Mouse (Mus musculus) kidney, adult 9 months (tissue): ENCODE measurements at regions not wholly inside any gene's neighbourhood (a gene's known extent, or its start where the extent isn't known, plus 50 kb on each side); places are given as distances from the start of the nearest gene placed in this dataset.

Experiments used
- DNase-seq: peaks from one replicate; pipeline ENCODE4 v3.0.0; 2022

DNA sequence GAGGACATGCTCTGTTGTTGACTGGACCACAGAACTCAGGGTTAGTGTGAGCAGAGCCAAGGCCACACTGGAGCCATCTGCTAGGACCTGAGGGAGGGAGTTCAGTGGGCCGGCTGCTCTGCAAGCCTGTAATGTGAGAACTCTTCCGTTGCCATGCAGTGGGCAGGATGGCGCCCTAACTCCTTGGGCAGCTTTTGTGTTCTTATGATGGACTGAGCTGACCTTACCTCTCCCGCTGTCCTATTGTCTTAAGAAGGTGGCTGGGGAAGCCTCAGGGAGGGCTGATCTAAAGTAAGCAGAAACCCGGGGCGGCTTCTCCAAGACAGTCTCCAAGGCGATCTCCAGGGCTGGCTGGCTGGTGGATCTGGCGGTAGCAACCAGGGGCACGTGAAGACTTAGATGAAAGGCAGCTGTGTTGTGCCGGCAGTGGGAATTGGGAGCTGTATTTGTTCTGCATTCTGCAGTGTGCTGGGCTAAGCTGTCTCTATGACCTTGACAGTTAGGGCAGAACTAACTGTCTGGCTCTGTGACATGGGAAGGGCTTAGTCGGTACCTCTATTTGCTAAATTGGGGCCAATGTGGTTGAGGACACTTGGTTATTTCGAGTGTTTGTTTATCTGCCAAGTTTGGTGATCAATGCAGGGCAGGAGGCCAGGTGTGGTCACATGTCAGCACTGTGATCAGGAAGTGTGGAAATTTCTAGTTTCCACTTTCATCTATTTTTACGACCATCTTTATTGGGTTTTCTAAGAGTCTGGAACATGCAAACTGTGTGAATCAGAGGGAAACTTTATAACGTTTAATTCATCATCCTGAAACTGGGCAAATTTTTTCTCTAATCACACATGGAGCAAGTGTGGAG lies 843.1 kb upstream of the Car8 start:
- DNase-seq = no peak

DNA sequence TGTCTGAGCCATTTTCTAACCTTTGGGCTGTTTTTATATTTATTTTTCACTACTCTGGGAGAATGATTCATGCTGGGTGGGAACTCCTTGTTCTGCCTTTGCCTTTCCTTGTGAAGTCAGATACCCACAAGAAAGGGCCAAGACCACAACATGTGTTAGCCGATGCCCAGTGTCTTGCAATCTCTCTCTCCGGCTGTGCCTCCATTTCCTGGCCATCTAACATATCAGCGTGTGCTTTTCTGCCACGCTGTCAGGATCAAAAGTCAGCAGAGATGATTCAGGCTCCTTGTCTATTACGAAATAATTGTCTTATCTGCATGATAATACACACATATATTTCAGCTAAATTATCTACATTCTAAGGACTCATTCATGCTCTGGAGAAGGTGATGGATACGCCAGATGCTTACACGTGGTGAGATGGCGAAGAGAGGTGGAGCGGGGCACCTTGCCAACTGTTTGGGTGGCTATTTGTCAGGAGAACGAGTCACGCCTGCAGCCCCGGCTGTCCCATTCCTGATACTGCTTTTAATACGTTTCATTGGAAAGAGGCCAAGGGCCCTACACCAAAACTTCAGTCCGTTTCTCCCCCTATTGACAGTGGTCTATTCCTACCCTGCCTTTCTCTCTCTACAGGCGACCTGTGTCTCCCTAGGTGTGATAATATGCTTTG lies 842.1 kb upstream of the Car8 start:
- DNase-seq = no peak

DNA sequence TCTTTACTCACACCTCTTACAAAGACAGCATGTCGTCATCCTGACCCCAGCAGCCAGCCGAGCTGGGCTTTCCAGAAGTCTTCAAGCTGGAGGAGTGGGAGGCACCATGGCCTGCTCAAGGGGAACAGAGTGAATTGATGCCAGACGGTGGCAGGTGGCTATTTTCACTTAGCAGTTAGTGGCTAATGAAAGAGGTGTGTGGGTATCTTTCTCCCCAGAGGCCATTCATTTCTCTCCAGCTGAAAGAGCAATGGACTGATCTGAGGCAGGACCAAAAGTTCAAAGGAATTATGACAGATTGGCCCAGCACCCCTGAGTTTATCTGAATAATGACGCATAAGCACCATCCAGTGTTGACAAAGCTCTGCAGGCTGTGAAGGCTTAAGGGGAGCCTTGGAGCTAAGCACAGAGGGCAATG lies 841.0 kb upstream of the Car8 start:
- DNase-seq = no peak

DNA sequence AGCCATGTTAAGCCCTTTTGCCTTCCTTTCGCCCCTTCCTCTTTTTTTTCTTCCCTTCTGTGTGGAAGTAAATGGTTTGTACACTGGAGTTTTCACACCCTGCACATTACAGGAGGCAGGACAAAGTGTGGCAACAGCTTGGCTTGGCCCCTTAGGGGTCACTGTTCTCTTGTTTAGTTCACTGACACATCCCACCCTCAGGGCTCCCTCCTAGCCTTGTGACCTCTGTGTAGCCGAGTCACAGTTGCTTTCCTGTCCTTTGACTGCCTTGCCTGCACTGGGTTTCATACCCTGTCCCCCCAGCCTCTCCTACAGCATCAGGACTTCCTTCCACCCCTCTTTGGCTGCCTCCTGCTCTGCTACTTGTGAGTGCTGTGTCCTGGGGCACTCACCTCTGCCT lies 835.6 kb upstream of the Car8 start:
- DNase-seq = no peak

DNA sequence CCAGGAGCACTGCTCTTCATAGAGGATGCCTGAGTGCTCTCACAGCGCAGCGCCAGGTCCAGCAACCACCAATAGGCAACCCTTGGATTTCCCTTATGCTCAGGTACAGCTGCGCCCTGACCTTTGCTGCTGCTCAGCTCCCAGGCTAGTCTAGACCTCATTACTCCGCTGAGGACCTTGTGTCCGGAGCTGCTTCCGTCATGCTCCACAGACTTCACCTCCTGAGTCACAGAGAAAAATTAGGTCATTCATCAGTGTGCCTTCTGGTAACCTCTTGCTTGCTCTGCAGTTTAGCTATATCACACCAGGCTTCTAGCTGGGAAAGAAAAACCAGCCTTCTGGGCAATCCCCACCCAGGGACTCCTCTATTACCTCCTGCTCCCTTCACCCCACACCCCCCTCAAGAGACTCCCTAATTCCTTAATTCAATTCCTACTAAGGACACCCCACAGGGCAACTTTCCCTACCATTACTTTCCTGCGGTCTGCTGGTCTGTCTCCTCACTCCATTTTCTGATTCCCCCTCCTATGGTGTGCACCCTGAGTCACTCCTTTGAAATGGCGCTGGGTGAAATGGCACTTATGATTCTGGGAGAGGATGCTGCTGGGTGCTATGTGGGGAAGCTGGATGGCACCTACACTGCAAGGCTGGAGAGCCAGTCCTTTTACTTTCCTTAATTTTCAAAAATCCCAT lies 835.0 kb upstream of the Car8 start:
- DNase-seq = peak; percentile 64

DNA sequence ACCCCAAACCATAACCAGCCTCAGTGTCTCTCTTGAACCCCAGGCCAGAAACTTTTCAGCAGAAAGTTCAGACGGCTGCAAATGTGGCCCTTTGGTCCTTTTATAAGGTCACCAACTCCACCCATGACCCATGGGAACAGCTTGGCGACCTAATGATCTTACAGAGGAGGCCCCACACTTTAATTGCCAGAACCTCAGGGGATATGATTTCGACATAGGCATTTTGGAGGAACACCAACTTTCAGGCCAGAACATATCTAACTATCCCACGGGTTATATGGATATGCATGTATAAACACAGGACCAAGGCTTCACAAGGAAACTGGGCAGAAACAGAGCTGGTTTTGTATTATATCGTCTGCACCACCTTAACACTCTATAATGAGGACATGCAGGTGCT lies 833.5 kb upstream of the Car8 start:
- no peak for DNase-seq

DNA sequence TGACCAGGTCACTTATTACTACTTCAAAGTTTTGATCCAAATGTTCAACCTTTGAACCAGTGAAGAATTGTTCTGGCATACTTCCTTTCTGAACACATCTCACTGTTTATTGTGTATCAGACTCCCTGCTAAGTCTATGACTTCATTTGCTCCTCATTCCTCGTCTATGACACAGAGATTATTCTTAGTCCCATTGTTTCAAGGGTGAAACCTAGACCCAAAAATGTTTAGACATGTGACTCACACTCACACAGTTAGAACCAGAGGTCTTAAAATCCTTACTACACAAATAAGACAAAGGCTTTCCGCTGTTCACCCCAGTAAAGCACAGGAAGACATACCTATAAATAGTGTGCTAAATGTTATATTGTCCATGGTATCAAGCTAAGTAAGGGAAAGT lies 829.0 kb upstream of the Car8 start:
- no peak for DNase-seq

DNA sequence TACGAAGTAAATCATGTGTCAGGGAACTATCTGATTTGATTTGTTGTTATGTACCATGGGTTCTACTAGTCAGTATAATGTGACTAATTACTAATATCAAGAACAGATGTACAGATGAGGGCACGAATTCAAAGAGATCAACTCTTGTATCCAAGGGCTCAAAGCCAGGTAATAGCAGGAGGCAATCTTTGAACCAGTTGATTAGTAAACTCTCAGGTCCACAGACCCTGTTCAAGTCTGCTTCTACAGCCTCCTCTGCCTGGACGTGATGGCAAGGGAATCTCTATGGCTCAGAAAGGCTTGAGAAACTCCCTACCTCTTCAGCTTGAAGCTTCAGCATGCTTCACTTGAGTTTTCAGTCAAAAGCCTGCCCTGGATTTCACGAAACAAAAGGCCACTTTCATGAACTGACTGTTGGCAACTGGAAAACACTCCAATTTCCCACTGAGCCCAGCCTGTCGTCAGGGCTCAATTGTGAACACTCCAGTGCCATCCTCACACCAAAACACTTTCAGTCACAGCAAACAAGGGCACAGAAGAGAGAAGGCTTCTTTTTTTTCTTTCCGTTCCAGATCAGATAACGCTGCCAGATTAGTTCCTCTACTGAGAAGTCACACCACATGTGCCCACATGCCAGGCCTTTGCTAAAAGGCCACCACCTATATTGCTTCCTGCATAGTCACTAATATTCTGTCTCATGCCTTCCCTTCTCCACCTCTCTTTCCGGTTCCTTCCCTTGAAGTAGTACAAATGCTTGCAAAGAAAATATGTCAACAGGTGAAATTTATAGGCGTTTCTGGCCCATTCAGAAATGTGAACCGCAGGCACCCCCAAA lies 827.4 kb upstream of the Car8 start:
- DNase-seq = no peak

DNA sequence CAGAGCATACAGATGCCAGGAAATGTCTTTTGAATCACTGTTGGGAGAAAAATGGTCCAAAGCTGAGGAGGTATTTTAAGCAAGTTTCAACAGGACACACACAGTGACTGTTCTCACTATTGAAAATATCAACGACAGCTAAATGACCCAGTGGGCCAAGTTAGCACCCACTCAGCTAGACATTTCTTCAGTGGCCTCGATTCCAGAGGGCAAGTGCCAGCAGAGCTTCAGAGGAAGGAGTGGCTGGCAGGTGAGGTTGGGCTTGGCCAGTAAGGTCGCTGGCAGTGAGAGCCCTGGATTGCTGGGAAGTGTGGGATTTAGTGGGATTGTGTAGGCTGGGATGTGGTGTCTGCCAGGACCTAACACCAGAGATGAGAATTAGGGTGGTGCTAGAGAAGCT lies 823.1 kb upstream of the Car8 start:
- DNase-seq = no peak

DNA sequence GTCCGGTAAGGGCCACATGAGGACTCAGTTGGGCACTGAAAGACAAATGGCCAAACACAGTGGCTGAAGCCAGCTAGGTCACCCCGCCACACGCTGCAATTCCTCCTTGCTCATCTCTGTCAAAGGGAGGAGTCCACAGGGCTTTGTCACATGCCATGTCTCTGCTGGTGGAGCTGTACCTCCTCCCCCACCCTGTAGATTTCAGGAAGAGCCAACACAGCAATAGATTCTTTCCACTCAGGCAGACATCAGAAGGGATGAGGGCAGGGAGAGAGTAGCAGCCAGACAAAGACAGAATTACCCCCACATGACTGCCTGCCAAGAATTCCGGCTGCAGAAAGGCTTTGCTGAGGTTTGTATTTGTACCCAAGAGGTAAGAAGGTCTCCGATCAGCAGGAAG lies 821.4 kb upstream of the Car8 start:
- no peak for DNase-seq

DNA sequence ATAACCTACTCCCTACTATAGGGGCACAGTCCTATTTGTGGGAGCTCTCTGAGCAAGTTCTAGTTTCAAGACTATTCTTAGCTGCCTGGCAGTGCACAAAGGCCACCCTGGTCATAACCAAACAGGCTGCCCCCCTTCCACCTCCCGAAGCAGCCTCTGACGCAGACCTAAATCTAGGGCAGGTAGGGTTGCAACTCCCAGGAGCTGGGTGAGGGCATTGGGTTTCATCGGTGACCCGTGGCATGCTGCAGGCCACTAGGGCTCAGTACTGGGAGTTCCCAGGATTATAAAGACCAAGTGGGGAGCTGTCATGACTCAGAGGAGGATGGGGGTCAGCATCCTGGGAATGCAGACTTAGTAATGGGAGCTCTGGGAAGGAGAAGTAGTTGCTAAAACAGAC lies 818.8 kb upstream of the Car8 start:
- DNase-seq = no peak

DNA sequence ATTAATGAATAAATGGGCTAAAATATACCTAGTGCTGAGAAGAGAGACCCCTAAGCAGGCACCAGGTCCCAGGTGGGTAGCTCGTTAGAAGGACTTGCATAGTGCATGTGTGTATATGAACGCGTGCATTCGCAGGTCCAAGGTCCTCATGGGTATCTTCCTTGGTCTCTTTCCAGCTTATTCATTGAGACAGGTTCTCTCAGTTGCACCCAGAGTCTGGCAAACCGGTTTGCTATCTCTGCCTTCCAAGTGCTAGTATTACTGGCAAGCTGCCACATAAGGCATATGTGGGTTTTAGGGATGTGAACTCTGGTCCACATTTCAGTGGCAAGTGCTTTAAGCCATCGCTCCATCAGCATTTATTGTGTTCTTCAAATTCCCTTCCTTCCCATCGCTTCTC lies 818.3 kb upstream of the Car8 start:
- DNase-seq = no peak

DNA sequence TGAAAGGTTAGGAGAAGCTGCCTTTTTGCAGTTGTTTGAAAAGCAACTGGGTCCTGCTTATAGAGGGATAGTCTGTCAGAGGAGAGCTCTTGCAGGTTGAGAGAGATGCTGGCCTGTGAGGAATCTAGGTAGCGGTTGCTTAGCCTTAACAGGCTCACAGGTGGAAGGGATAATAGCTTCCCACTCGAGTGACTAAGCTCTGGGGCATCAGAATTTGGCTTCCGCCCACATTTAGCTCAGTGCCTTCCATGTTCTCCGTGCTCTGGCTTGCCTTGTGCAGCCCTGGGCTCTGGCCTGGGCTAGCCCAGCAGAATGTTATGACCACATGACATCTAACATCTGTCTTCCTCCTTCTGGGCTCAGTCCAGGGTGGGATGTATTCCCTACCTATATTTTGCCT lies 817.0 kb upstream of the Car8 start:
- no peak for DNase-seq

DNA sequence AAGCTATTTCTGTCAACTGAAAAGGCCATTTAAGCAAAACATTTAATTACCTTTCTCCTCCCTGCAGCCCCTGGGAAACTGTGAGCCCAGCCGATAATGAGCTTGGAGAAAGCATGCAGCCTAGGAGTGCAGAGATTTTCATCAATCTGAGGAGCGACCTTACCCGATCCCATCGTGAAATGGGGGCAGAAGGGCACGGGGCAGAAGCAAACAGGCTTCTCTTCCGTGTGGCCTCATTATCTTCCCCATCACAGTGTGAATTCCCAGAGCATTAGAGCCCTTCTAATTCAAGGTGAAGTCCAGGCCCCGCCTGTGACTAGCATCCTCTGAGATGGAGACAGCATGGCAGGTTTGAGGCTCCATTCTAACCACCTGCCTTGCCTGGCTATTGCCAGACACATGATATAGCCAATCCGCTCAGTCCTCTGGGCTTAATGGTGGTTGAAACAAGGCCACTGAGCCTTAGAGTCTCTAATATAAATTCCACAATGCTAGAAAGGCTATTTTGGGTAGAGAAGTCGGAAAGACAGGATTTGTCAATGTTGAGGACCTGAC lies 816.5 kb upstream of the Car8 start:
- DNase-seq = no peak

DNA sequence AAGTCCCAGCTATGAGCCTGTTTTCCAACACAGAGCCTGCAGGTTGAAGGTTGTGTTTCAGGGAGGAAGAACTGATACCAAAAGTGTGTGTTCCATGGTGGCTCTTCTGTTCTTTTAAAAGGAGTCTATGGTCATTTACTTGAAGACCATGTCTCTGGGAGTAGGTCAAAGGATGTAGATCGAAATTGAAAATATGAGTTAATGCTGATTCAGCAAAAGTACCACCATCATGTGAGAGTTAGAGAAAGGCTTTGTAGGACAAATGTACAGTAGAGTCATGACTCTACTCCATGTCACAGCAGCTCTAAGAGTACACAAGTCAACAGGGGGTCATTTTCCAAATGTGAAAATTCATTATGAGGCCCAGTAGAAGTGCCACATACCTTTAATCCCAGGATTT lies 810.0 kb upstream of the Car8 start:
- no peak for DNase-seq

DNA sequence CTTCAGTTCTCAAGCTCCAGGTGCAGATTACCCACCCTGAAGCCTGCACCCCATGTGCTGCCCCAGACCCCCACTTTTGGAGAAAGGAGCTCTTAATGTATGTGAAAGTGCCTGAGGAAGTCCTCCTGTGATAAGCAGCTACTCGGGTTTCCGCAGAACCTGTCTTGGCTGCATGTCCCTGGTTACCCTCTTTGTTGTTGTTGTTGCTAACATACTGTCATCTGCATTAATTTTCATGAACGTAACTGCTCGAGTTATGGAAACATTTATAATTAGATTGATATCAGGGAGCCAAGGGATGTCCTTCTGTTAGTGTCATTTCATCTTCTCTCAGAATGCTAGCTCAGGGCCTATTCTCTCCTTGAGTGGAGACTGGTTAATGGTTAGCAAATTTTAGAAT lies 808.3 kb upstream of the Car8 start:
- no peak for DNase-seq

DNA sequence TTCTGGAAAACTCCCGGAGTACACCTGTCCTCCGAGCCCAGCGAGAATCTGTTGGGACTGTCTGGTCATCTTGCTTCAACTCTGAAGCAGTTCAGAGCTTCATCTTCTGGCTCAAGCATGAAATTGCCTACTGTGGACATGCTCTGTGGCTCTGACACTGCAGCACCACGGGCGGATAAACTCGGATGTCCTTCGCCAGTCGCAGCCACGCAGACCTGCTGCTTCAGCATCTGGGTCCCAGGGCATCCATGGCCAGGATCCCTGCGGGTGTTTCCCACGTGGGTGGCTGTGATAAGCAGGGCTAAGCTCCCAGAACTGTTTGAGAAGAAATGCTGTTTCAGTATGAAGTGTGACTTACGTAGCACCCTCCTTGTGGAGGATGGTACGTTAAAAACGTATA lies 807.6 kb upstream of the Car8 start:
- DNase-seq = no peak

DNA sequence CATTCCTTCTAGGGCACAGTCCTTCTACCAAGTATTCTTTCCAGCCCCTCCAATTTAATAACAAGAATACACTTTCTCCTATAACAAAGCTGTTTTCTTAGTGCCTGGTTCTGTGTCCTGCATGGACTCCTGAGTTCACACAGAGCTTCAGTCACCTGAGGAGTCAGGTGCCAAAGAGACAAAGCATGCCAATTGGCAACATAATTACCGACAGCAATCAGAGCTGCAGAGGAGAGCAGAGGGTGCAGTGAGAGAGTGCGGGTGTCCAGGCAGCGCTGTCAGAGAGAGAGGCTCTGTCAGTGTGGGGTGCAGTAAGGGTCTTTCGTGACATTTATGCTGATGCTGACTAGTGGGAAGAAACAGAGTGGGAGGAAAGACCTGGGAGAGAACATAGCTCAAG lies 807.2 kb upstream of the Car8 start:
- DNase-seq = no peak

DNA sequence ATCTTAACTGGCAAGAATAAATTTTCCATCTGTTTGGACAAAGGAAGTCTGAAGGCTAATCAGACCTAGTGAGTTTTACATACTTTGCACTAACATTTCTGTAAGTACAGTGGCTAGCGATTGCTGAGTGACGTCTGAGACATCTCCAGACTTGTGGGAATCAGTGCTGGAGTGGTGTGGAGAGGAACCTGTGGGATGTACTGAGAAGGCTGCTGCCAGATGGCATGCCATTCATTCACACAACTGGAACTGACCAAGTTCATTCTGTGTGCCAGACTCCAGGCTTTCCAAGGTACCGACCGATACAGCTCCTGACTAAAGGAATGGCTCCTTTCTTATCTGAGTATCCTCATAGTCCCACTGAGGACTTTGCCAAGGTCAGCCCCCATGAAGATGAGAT lies 797.2 kb upstream of the Car8 start:
- DNase-seq = no peak

DNA sequence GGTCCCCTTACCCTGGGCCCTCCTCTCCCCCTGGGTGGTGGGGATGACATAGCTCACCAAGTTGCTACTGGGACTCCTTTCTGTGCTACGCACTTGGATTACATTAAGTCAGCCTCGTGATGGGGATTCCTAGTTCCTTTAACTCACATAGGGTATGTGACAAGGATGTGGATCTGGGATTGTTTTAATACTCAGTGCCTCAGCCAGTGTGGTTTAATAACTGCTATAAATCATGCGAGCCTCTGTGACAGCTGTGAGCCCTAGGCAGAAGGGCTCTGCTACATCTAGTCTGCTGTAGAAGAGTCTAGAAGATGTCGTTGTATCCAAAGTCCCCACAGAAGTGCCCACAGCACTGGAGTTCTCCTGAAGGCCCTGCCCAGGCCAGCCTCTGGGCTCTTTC lies 796.5 kb upstream of the Car8 start:
- no peak for DNase-seq

DNA sequence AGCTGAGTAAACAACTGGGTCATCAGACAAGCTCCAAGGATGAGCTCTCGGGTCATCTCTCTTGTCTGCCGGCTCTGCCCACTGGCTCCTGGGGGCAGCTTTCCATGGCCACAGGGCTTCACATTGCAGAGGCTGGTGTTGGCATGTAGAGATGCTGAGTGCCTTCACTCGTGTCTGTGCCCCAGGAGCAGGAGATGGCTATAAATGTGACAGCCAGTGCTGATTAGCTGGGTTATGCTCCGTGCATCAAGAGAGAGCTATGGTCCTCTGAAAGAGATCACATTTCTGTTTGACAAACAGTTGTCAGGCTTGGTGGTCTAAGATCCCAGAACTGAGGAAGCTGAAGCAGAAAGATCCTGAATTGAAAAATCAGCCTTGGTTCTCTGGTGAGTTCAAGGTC lies 795.4 kb upstream of the Car8 start:
- no peak for DNase-seq

DNA sequence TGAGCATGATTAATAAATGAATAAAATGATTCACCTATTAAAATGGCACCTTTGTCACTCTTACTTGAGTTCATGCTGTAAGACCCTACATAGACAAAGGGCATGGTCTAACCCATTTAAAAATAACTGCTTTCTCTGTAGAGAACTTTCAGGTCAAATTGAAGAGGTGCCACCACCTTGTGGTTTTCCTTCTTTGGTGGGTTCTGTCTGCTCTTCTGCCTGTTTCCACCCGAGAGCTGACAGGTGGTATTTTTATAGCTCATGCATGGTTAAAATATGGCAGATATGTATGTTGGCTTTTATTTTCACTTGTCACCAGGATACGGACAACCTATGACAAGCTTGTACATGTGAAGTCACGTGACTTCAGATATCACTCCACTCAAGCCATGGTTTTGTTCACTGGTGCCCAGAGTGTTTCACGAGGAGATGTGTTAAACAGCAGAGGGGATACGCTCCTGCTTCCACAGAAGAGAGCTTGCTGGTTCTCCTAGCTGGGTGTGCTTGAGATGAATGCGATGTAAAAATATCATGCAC lies 794.3 kb upstream of the Car8 start:
- DNase-seq = no peak

DNA sequence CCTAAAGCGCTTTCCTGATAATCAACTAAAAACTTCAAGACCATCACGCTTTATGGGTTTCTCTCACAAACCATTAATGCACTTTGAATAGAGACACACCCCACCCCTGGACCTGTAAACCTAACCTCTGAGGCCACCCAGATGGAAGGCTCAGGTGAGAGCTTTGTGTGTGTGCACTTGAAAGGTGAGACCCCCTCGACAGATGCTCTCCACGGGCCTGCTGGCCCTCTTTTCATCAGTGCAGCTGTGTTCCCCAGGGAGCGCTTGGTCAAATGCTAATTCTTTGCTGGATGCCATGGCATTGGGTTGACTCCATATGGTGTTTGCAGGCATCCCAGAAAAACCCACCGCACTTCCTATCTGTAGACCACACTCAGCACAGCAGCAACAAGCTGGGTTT lies 792.8 kb upstream of the Car8 start:
- DNase-seq = no peak
